Mouse (Mus musculus) lung, embryonic 16.5 days (tissue): ENCODE data around the gene Ufsp1. TPM values are rescaled to one million over a fixed set of nuclear protein-coding genes. Genes with fewer than 3 reads are reported as not detected.

Experiments
- ATAC-seq: fragments of 200-750 bp; cut with Nextera tagmentation; 2 replicates; pipeline ENCODE4 v1.8.0; 2017; ENCODE audit warnings: low read depth, mild to moderate bottlenecking, moderate library complexity
- H3K27ac ChIP-seq: fragments of 300-500 bp; sonication (generic); 2 replicates; pipeline ENCODE4 v1.5.1; 2014; ENCODE audit warnings: mild to moderate bottlenecking, control low read depth, low read length
- H3K27me3 ChIP-seq: fragments of 300-500 bp; sonication (generic); 2 replicates; pipeline ENCODE4 v1.6.1; 2014; ENCODE audit warnings: low read depth, low read length, mixed read lengths; ENCODE audit not compliant: control insufficient read depth, insufficient read depth
- H3K36me3 ChIP-seq: fragments of 300-500 bp; sonication (generic); 2 replicates; pipeline ENCODE4 v1.6.1; 2014; ENCODE audit warnings: low read length; ENCODE audit not compliant: control insufficient read depth, insufficient read depth
- H3K4me1 ChIP-seq: fragments of 300-500 bp; sonication (generic); replicated peaks from 2 replicates; pipeline ENCODE4 v1.6.1; 2014; ENCODE audit warnings: low read length, mixed read lengths; ENCODE audit not compliant: control insufficient read depth, insufficient read depth
- H3K4me2 ChIP-seq: fragments of 300-500 bp; sonication (generic); 2 replicates; pipeline ENCODE4 v1.6.1; 2014; ENCODE audit warnings: low read depth, low read length, control low read depth
- H3K4me3 ChIP-seq: fragments of 300-500 bp; sonication (generic); 2 replicates; pipeline ENCODE4 v1.5.1; 2014; ENCODE audit warnings: mild to moderate bottlenecking, low read length, control low read depth
- H3K9ac ChIP-seq: fragments of 300-500 bp; sonication (generic); 2 replicates; pipeline ENCODE4 v1.6.1; 2014; ENCODE audit warnings: low read length, control low read depth
- H3K9me3 ChIP-seq: fragments of 300-500 bp; sonication (generic); 2 replicates; pipeline ENCODE4 v1.6.1; 2016; ENCODE audit warnings: low read length; ENCODE audit not compliant: control insufficient read depth
- WGBS: fragments of 180-500 bp; shearing (Covaris S2); extraction: QIAGEN DNeasy Blood & Tissue Kit; methylation state at CpG from one replicate; pipeline ENCODE4 v1.1.7; 2014; 5-methylcytosine and 5-hydroxymethylcytosine counted together
- polyA plus RNA-seq: library from polyadenylated mRNA; unstranded; fragments of >200 nt; fragmentation: Nextera tagmentation; extraction: Ambion mirVana; gene quantifications from 2 replicates; pipeline ENCODE4 v1.2.1, GENCODE M21; 2015

Ufsp1 gene
- polyA plus RNA-seq, 1 experiment from 2014 or later: 5.1 TPM

- 6% methylated on average over 18 of the region's 18 CpGs for WGBS
- H3K4me3 ChIP-seq: peak overlapping the region; percentile 59
- peak; percentile 41 for ATAC-seq
- H3K9ac ChIP-seq: peak overlapping the region; percentile 65
- H3K27ac ChIP-seq: peak overlapping the region; percentile 62
- peaks cover 9% of the 10 kb centered on the region for H3K27me3 ChIP-seq
- H3K36me3 ChIP-seq: peaks cover 45% of the 10 kb centered on the region
- peaks cover 15% of the 10 kb centered on the region for H3K4me1 ChIP-seq
- peak overlapping the region; percentile 63 for H3K4me2 ChIP-seq
- no peaks in the 10 kb centered on the region for H3K9me3 ChIP-seq
Measured at GRCm38 (mm10) chr5:137294744-137295093, 290 bp downstream of the Ufsp1 start.

GRCm38 (mm10) chr5:137295296-137295695 is 867 bp downstream of the Ufsp1 start:
- peaks cover 3% of the 10 kb centered on the region; the same call in 1 of the 2 replicates for H3K27me3 ChIP-seq
- WGBS: 76% methylated on average over 9 of the region's 9 CpGs
- no peak overlapping the region for H3K27ac ChIP-seq
- peaks cover 51% of the 10 kb centered on the region for H3K36me3 ChIP-seq
- H3K4me1 ChIP-seq: peaks cover 15% of the 10 kb centered on the region
- peak overlapping the region; percentile 65 for H3K9ac ChIP-seq
- H3K9me3 ChIP-seq: no peaks in the 10 kb centered on the region
- peak overlapping the region; percentile 59; the same call in 1 of the 2 replicates for H3K4me3 ChIP-seq
- H3K4me2 ChIP-seq: peak overlapping the region; percentile 63
- no peak for ATAC-seq

- WGBS: 89% methylated on average over 15 of the region's 15 CpGs
Measured at GRCm38 (mm10) chr5:137295712-137296111, 1.3 kb downstream of the Ufsp1 start.

GRCm38 (mm10) chr5:137297126-137297525 is 2.7 kb downstream of the Ufsp1 start:
- no peak for ATAC-seq
- Histone ChIP-seq H3K4me1 (peaks cover 15% of the 10 kb centered on the region), H3K9me3 (no peaks in the 10 kb centered on the region), H3K27ac (no peak overlapping the region), H3K9ac (no peak overlapping the region), H3K4me3 (no peak overlapping the region), H3K36me3 (peaks cover 57% of the 10 kb centered on the region), H3K27me3 (no peaks in the 10 kb centered on the region), H3K4me2 (no peak overlapping the region)
- 89% methylated on average over 14 of the region's 14 CpGs for WGBS

More at GRCm38 (mm10) chr5:137295712-137296111, 1.3 kb downstream of the Ufsp1 start:
- Histone ChIP-seq H3K36me3 (peaks cover 51% of the 10 kb centered on the region), H3K9me3 (no peaks in the 10 kb centered on the region), H3K4me3 (no peak overlapping the region), H3K27ac (no peak overlapping the region), H3K4me2 (no peak overlapping the region), H3K9ac (no peak overlapping the region), H3K27me3 (no peaks in the 10 kb centered on the region), H3K4me1 (peaks cover 15% of the 10 kb centered on the region)
- ATAC-seq: no peak

DNA sequence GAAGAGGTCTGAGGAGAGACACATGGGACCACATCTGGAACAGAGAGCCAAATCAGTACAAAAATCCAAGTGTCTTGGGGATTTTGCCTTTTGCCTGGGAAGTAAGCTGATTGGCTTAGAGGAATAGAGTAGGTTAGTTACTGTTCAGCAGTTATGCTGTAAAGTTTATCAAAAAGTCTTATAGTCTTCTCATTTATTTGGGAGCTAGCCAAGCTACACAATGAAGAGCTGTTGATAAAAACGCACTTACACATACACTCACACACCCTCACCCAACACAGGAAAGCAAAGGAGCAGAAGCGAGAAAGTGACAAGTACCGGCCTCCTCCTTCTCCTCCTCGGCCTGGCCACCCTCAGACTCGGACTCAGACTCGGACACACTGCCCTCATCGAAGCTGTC is 4.8 kb downstream of the Ufsp1 start:
- no peaks in the 10 kb centered on the region for H3K27me3 ChIP-seq
- H3K4me1 ChIP-seq: peaks cover 14% of the 10 kb centered on the region; the same call in 1 of the 2 replicates
- ATAC-seq: no peak
- peaks cover 69% of the 10 kb centered on the region for H3K36me3 ChIP-seq
- no peak overlapping the region for H3K9ac ChIP-seq
- H3K9me3 ChIP-seq: no peaks in the 10 kb centered on the region
- no peak overlapping the region for H3K4me3 ChIP-seq
- 83% methylated on average over 7 of the region's 7 CpGs for whole genome bisulfite sequencing
- no peak overlapping the region for H3K4me2 ChIP-seq
- H3K27ac ChIP-seq: no peak overlapping the region

- Histone ChIP-seq H3K9me3 (no peaks in the 10 kb centered on the region), H3K9ac (no peak overlapping the region), H3K27me3 (no peaks in the 10 kb centered on the region), H3K4me2 (no peak overlapping the region), H3K27ac (no peak overlapping the region), H3K36me3 (peaks cover 58% of the 10 kb centered on the region), H3K4me3 (no peak overlapping the region), H3K4me1 (peaks cover 23% of the 10 kb centered on the region)
- WGBS: 73% methylated on average over 21 of the region's 21 CpGs
- ATAC-seq: peak; percentile 59
Measured at GRCm38 (mm10) chr5:137301253-137301652, 6.8 kb downstream of the Ufsp1 start.

DNA sequence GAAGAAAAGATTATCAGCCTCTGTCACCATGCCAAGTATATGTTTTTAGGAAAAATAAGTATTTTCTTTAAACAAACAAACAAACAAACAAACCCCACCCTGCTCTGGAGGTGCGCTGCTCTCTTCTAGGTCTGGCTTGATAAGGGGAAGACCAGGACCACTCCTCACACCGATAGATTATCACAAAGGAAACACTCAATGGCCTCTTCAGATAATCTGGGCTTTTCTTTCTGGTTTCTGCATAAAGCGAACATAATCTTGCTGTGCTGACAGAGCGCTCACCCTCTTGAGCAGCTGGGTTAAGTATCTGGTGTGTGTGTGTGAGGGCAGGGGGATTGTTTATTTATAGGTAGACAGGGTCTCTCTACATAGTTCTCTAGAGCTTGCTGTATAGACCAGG is 9.2 kb downstream of the Ufsp1 start:
- no peaks in the 10 kb centered on the region for H3K9me3 ChIP-seq
- ATAC-seq: no peak
- no peak overlapping the region for H3K9ac ChIP-seq
- H3K4me3 ChIP-seq: no peak overlapping the region
- H3K4me1 ChIP-seq: peaks cover 29% of the 10 kb centered on the region
- H3K27me3 ChIP-seq: no peaks in the 10 kb centered on the region
- WGBS: 51% methylated on average over 4 of the region's 4 CpGs
- H3K27ac ChIP-seq: no peak overlapping the region
- H3K4me2 ChIP-seq: no peak overlapping the region
- peaks cover 38% of the 10 kb centered on the region for H3K36me3 ChIP-seq

DNA sequence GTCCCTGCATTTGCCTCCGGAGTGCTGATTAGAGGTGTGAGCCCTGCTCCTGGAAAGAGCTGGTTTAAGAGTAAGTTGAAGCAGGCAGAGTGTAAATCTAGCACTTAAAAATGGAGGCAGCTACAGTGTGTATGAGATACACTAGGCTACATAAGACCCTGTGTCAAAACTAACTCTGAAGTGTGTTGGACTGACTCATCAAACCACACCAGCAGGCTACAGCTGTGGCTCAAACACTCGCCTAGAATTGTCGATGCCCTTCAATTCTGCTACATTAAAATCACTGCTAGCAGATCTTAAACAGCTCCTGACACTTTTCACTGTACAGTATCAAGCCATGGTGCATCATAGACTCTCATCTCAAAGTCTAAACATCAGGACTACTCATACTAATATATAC is 9.7 kb downstream of the Ufsp1 start:
- no peak overlapping the region for H3K27ac ChIP-seq
- no peaks in the 10 kb centered on the region for H3K27me3 ChIP-seq
- WGBS: 67% methylated on average over 3 of the region's 3 CpGs
- H3K4me1 ChIP-seq: peaks cover 29% of the 10 kb centered on the region
- H3K9ac ChIP-seq: no peak overlapping the region
- peaks cover 38% of the 10 kb centered on the region for H3K36me3 ChIP-seq
- H3K4me3 ChIP-seq: no peak overlapping the region
- ATAC-seq: no peak
- no peaks in the 10 kb centered on the region for H3K9me3 ChIP-seq
- no peak overlapping the region for H3K4me2 ChIP-seq

DNA sequence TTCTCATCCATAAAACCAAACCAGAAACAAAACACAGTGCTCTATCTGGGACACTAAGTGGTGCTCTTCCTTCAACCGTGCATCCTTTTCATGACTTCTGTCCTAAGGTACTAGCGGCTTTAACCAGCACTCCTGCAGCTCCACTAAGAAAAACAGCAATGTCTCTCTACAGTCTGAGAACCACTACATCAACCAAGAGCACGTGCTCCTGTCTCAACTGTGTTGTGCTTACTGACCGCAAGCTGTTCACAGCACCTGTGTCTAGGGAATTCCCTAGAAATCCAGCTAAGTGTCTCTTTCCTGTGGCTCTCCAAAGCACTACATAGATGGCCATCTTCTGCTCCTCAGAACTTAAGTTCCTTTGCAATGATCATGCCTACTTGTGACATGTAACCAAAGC is 10.4 kb downstream of the Ufsp1 start:
- H3K9ac ChIP-seq: peak overlapping the region; percentile 7; the same call in 1 of the 2 replicates
- H3K4me1 ChIP-seq: peaks cover 29% of the 10 kb centered on the region
- peak overlapping the region; percentile 65; the same call in 1 of the 2 replicates for H3K4me2 ChIP-seq
- 54% methylated on average over 4 of the region's 4 CpGs for WGBS
- no peak for ATAC-seq
- H3K4me3 ChIP-seq: peak overlapping the region; percentile 83; the same call in 1 of the 2 replicates
- H3K36me3 ChIP-seq: peaks cover 38% of the 10 kb centered on the region
- H3K27ac ChIP-seq: no peak overlapping the region
- H3K27me3 ChIP-seq: no peaks in the 10 kb centered on the region
- H3K9me3 ChIP-seq: no peaks in the 10 kb centered on the region

DNA sequence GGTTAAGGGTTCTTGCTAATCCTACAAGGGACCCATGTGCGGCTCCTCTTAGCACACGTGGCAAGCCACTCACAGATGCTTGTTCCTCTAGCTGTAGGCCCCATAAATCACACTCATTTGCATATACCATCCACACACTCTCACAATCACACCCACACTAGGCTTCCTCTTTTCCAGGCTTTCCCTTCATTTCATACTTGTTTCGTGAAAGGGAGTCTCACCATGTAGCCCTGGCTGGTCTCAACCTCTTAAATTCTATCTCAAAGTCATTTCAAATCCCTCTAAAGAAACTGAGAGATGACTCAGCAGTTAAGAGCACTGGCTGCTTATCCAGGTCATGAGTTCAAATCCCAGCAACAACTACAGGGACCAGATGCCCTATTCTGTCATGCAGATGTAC is 11.4 kb downstream of the Ufsp1 start:
- no peaks in the 10 kb centered on the region for H3K9me3 ChIP-seq
- H3K4me3 ChIP-seq: peak overlapping the region; percentile 83
- ATAC-seq: no peak
- WGBS: 50% methylated on average over 3 of the region's 3 CpGs
- no peak overlapping the region for H3K27ac ChIP-seq
- H3K4me2 ChIP-seq: peak overlapping the region; percentile 65
- H3K9ac ChIP-seq: peak overlapping the region; percentile 99
- H3K36me3 ChIP-seq: peaks cover 43% of the 10 kb centered on the region
- H3K4me1 ChIP-seq: peaks cover 29% of the 10 kb centered on the region
- H3K27me3 ChIP-seq: no peaks in the 10 kb centered on the region
